Mouse (Mus musculus) left cerebral cortex, postnatal 36 days (tissue): ENCODE measurements around the gene Inava. TPM values are rescaled to one million over a fixed set of nuclear protein-coding genes. Genes with fewer than 3 reads are reported as not detected.
A peak's percentile ranks its signal among the peaks of the same experiment; 100 is the strongest.

Experiments used
- DNase-seq, 2 experiments: peaks; one replicate each; pipeline ENCODE4 v3.0.0; 2021 to 2022; ENCODE audit warnings: low spot score in 2 of 2, mixed read lengths in 1 of 2
- intact Hi-C: fragments of 180-260 bp; cut with DNase I; formaldehyde crosslinking; loops from one replicate; pipeline ENCODE4 v1.15.1; 2025
- total RNA-seq, 2 experiments: library from RNA; stranded (reverse); gene quantifications; 2 replicates each; pipeline ENCODE4 v1.2.3; 2021

The Inava gene
- total RNA-seq, 2 experiments from 2014 or later, result 2.5 to 3.3 TPM

GRCm38 (mm10) chr1:136174101-136174606 is 59.9 kb downstream of the Inava start:
- intact Hi-C loops, result no loop called here
- no peak for DNase-seq

- intact Hi-C loops, result no loop called here
- DNase-seq, result no peak
Observed at GRCm38 (mm10) chr1:136172696-136173095, 61.4 kb downstream of the Inava start.

GRCm38 (mm10) chr1:136170109-136170508 is 64.0 kb downstream of the Inava start:
- peak in 1 of 2 experiments; percentile 64 for DNase-seq
- intact Hi-C loops, result no loop called here

- DNase-seq, result peak in 1 of 2 experiments; percentile 47
- intact Hi-C loops, result loop anchor here (2.0 to 5.0 kb wide), 3 partner anchors 50 to 290 kb away; partner anchors contain the start of gene Ascl5
Observed at GRCm38 (mm10) chr1:136167657-136168056, 66.4 kb downstream of the Inava start.

- no peak for DNase-seq
- intact Hi-C loops, result loop anchor here (5.0 kb wide), 2 partner anchors 48 to 292 kb away; no protein-coding TSS in a partner anchor
Observed at GRCm38 (mm10) chr1:136165436-136165835, 68.6 kb downstream of the Inava start.

Other genes starting within 250 kb of the Inava start
- 10 to 100 TPM; 12.8 to 16.3 TPM for gene Igfn1, start 227.9 kb downstream of the Inava start, total RNA-seq
- gene Tmem9, start 226.1 kb downstream of the Inava start, total RNA-seq, result 10 to 100 TPM; 61.4 to 63.7 TPM
- 1 to 10 TPM; 1.6 to 3.6 TPM for gene Ascl5, start 183.5 kb downstream of the Inava start, total RNA-seq
- gene Cacna1s, start 181.5 kb downstream of the Inava start, total RNA-seq, result 1 to 10 TPM in 1 of 2 experiments, under 1 TPM in 1; 0.81 to 2.3 TPM
- 10 to 100 TPM; 52.0 to 68.8 TPM for gene Kif21b, start 102.9 kb downstream of the Inava start, total RNA-seq
- 1 to 10 TPM in 1 of 2 experiments, under 1 TPM in 1; 0.54 to 1.2 TPM for gene Mroh3, start 21.4 kb downstream of the Inava start, total RNA-seq
- 1 to 10 TPM; 5.5 to 7.7 TPM for gene Gpr25, start 26.6 kb upstream of the Inava start, total RNA-seq
- gene Camsap2, start 111.8 kb upstream of the Inava start, total RNA-seq, result 100 to 1,000 TPM; 129 to 138 TPM
- gene Ddx59, start 181.0 kb upstream of the Inava start, total RNA-seq, result 10 to 100 TPM in 1 of 2 experiments, 1 to 10 TPM in 1; 9.5 to 11.5 TPM
- under 1 TPM; 0.07 to 0.20 TPM for gene Kif14, start 232.1 kb upstream of the Inava start, total RNA-seq